Mouse (Mus musculus) MEL (cell line): ENCODE data around the gene Gm10024.

ENCODE experiments used
- CTCF ChIP-seq, 3 experiments: IDR thresholded peaks in 2 of 3; conservative IDR thresholded peaks in 1 of 3; 2 replicates each; pipeline ENCODE4 v1.5.1; 2011 to 2012; ENCODE audit warnings: low read length in 3 of 3, low read depth in 2 of 3, mild to moderate bottlenecking in 2 of 3, improper control_type of control experiment in 1 of 3, inconsistent platforms in 1 of 3, mixed read lengths in 1 of 3, moderate library complexity in 1 of 3; ENCODE audit not compliant: control insufficient read depth in 1 of 3, insufficient read depth in 1 of 3, poor library complexity in 1 of 3, severe bottlenecking in 1 of 3
- EP300 ChIP-seq, 2 experiments: IDR thresholded peaks; 2 replicates each; pipeline ENCODE4 v1.6.1; 2011; ENCODE audit warnings: improper control_type of control experiment in 2 of 2, low read length in 2 of 2, low read depth in 1 of 2, mild to moderate bottlenecking in 1 of 2
- JUND ChIP-seq: IDR thresholded peaks from 2 replicates; pipeline ENCODE4 v1.6.1; 2011; ENCODE audit warnings: low read depth, mild to moderate bottlenecking, improper control_type of control experiment, low read length
- SMC3 ChIP-seq: IDR thresholded peaks from 2 replicates; pipeline ENCODE4 v1.6.1; 2011; ENCODE audit warnings: low read depth, low read length, improper control_type of control experiment

- TF ChIP-seq SMC3 (peak; percentile 62), JUND (no peak), CTCF (IDR thresholded peaks at IDR 0.05 in 2 of 3, conservative IDR thresholded peaks at IDR 0.05 in 1 of 3; ENCODE audit: control insufficient read depth in 1 of 3, insufficient read depth in 1 of 3, low read depth in 2 of 3, low read length in 3 of 3, poor library complexity in 1 of 3, severe bottlenecking in 1 of 3) (peak; percentile 74 to 91 (median 88)), EP300 (IDR thresholded peaks at IDR 0.05; ENCODE audit: low read depth in 1 of 2, low read length in 2 of 2) (no peak)
Observed at GRCm38 (mm10) chr10:77729241-77729640, 18.0 kb downstream of the Gm10024 start.
